ENCODE assay signal across 8 mouse cellular contexts in genomic region chr12:83486671-83487461, GRCm38 (mm10). TPM values are rescaled to one million over a fixed set of nuclear protein-coding genes. Genes with fewer than 3 reads are reported as not detected.
DNase-seq lines count a peak whose midpoint lies in the region; ATAC-seq and TF ChIP-seq lines count a peak whose summit lies in the region.

No protein-coding gene starts in this region.

- H3K4me1 ChIP-seq in embryonic facial prominence, embryonic 11.5 days (ENCODE audit: control insufficient read depth, insufficient read depth, low read length) = no peaks in the 10 kb centered on the region
- no peaks in the 10 kb centered on the region for H3K4me1 ChIP-seq in kidney, adult 2 months (ENCODE audit: control insufficient read depth, insufficient read depth, low read length)
- peaks cover 55% of the 10 kb centered on the region for H3K4me1 ChIP-seq in liver, embryonic 13.5 days (replicated peaks)
- H3K4me1 ChIP-seq in neural tube, embryonic 11.5 days (ENCODE audit: control insufficient read depth, insufficient read depth, low read length) = peaks cover 17% of the 10 kb centered on the region
- peaks cover 21% of the 10 kb centered on the region for H3K4me1 ChIP-seq in testis, adult 2 months (ENCODE audit: control insufficient read depth, insufficient read depth, low read length)

- whole genome bisulfite sequencing in embryonic facial prominence, embryonic 11.5 days = under 1% methylated on average over 70 of the region's 73 CpGs
- WGBS in kidney, adult 2 months = under 1% methylated on average over 72 of the region's 73 CpGs
- under 1% methylated on average over 71 of the region's 73 CpGs for WGBS in liver, embryonic 13.5 days (ENCODE audit: insufficient replicate concordance)
- under 1% methylated on average over 72 of the region's 73 CpGs for WGBS in neural tube, embryonic 11.5 days

- peak overlapping the region; percentile 71 for H3K9ac ChIP-seq in embryonic facial prominence, embryonic 11.5 days (replicated peaks; ENCODE audit: low read length)
- H3K9ac ChIP-seq in liver, embryonic 13.5 days = peak overlapping the region; percentile 87
- H3K9ac ChIP-seq in neural tube, embryonic 11.5 days (ENCODE audit: low read length) = peak overlapping the region; percentile 71

- H3K27me3 ChIP-seq in embryonic facial prominence, embryonic 11.5 days (ENCODE audit: control insufficient read depth, insufficient read depth, low read length) = peaks cover 15% of the 10 kb centered on the region
- no peaks in the 10 kb centered on the region for H3K27me3 ChIP-seq in kidney, adult 2 months (replicated peaks; ENCODE audit: control insufficient read depth, insufficient read depth, low read length)
- H3K27me3 ChIP-seq in liver, embryonic 13.5 days = peaks cover 40% of the 10 kb centered on the region
- 0 out of 2 replicates have a peak, but pooled peaks cover 5% of the 10 kb centered on the region for H3K27me3 ChIP-seq in neural tube, embryonic 11.5 days (ENCODE audit: control insufficient read depth, insufficient read depth, low read length)
- H3K27me3 ChIP-seq in testis, adult 2 months (ENCODE audit: control insufficient read depth, insufficient read depth, low read length) = peaks cover 10% of the 10 kb centered on the region

- peak; percentile 43 to 48 for DNase-seq in B cell, adult 2 months
- peak; percentile 31 for DNase-seq in adrenal gland, adult 8-10 months
- peak; percentile 56 for DNase-seq in embryonic facial prominence, embryonic 11.5 days (ENCODE audit: low spot score)
- DNase-seq in heart, adult 9 months (ENCODE audit: low spot score in 2 of 2) = peak; percentile 43 to 47
- DNase-seq in kidney, adult 2 months = peak; percentile 53
- DNase-seq in liver, embryonic 13.5 days = peak; percentile 50
- peak; percentile 75 for DNase-seq in neural tube, embryonic 11.5 days (ENCODE audit: low spot score)

- H3K27ac ChIP-seq in embryonic facial prominence, embryonic 11.5 days (replicated peaks; ENCODE audit: low read depth, low read length) = peak overlapping the region; percentile 13; the same call in 1 of the 2 replicates
- H3K27ac ChIP-seq in kidney, adult 2 months (ENCODE audit: insufficient read depth, low read depth, low read length) = peak overlapping the region; percentile 19; the same call in 1 of the 2 replicates
- H3K27ac ChIP-seq in liver, embryonic 13.5 days = peak overlapping the region; percentile 90
- peak overlapping the region; percentile 81 for H3K27ac ChIP-seq in neural tube, embryonic 11.5 days (ENCODE audit: low read depth, low read length)
- H3K27ac ChIP-seq in testis, adult 2 months (ENCODE audit: control insufficient read depth, insufficient read depth, low read depth, low read length) = peak overlapping the region; percentile 71

- no peaks in the 10 kb centered on the region for H3K36me3 ChIP-seq in embryonic facial prominence, embryonic 11.5 days (replicated peaks; ENCODE audit: control insufficient read depth, insufficient read depth, low read depth, low read length)
- no peaks in the 10 kb centered on the region for H3K36me3 ChIP-seq in kidney, adult 2 months (ENCODE audit: control insufficient read depth, insufficient read depth, low read length)
- H3K36me3 ChIP-seq in liver, embryonic 13.5 days = no peaks in the 10 kb centered on the region
- no peaks in the 10 kb centered on the region for H3K36me3 ChIP-seq in neural tube, embryonic 11.5 days (ENCODE audit: control insufficient read depth, insufficient read depth, low read length)
- H3K36me3 ChIP-seq in testis, adult 2 months (ENCODE audit: control insufficient read depth, insufficient read depth, low read length) = no peaks in the 10 kb centered on the region

- no peaks in the 10 kb centered on the region; the same call in 1 of the 2 replicates for H3K9me3 ChIP-seq in embryonic facial prominence, embryonic 11.5 days (replicated peaks; ENCODE audit: control insufficient read depth, low read length)
- H3K9me3 ChIP-seq in liver, embryonic 13.5 days (replicated peaks) = peaks cover 3% of the 10 kb centered on the region
- H3K9me3 ChIP-seq in neural tube, embryonic 11.5 days (ENCODE audit: control insufficient read depth, low read length) = no peaks in the 10 kb centered on the region

- H3K4me2 ChIP-seq in embryonic facial prominence, embryonic 11.5 days (ENCODE audit: low read depth, low read length) = peak overlapping the region; percentile 99
- peak overlapping the region; percentile 95 for H3K4me2 ChIP-seq in liver, embryonic 13.5 days
- H3K4me2 ChIP-seq in neural tube, embryonic 11.5 days (ENCODE audit: low read depth) = peak overlapping the region; percentile 98

- peak; percentile 75 for ATAC-seq in embryonic facial prominence, embryonic 11.5 days (replicated peaks; ENCODE audit: insufficient number of reproducible peaks, low FRiP score, low TSS enrichment, low read depth)
- ATAC-seq in liver, embryonic 13.5 days (ENCODE audit: low read depth) = peak; percentile 69
- ATAC-seq in neural tube, embryonic 11.5 days (ENCODE audit: insufficient read depth, low FRiP score, low TSS enrichment) = peak; percentile 70

- TF ChIP-seq CTCF in kidney, adult 2 months (conservative IDR thresholded peaks at IDR 0.05; ENCODE audit: insufficient read depth, insufficient read length, low read depth, low read length) = no peak
- no peak for TF ChIP-seq CTCF in testis, adult 2 months (IDR thresholded peaks at IDR 0.05; ENCODE audit: control insufficient read depth, insufficient read depth, insufficient replicate concordance, low read depth, low read length)

- no peak for TF ChIP-seq POLR2A in kidney, adult 2 months (IDR thresholded peaks at IDR 0.05; ENCODE audit: low read depth, low read length)
- no peak for TF ChIP-seq POLR2A in testis, adult 2 months (IDR thresholded peaks at IDR 0.05; ENCODE audit: control insufficient read depth, low read depth, low read length)

- H3K4me3 ChIP-seq in embryonic facial prominence, embryonic 11.5 days (ENCODE audit: low read depth, low read length) = peak overlapping the region; percentile 62
- H3K4me3 ChIP-seq in kidney, adult 2 months (ENCODE audit: insufficient read depth, low read depth, low read length) = peak overlapping the region; percentile 64
- peak overlapping the region; percentile 89 for H3K4me3 ChIP-seq in liver, embryonic 13.5 days (replicated peaks)
- H3K4me3 ChIP-seq in neural tube, embryonic 11.5 days (ENCODE audit: low read depth, low read length) = peak overlapping the region; percentile 71
- H3K4me3 ChIP-seq in testis, adult 2 months (ENCODE audit: control insufficient read depth, low read depth, low read length) = peak overlapping the region; percentile 82

RNA-seq across cellular contexts. Expression of gene Dpf3, which starts 0.7 kb away (rescaled TPM):
- 10 to 100 TPM in 1 of 4 experiments, 1 to 10 TPM in 3; 6.9 to 14.2 (median 9.4) TPM for total RNA-seq in adrenal gland, adult 8-10 months (2022)
- 2.0 and 6.0 TPM in 2 replicates for polyA plus RNA-seq in embryonic facial prominence, embryonic 11.5 days (2014; fragmentation: Nextera tagmentation; extraction: Ambion mirVana)
- 4.0 TPM in 2 replicates for polyA plus RNA-seq in kidney, adult 2 months (2012; rRNA removed)
- 6.6 and 7.0 TPM in 2 replicates for polyA plus RNA-seq in liver, embryonic 13.5 days (2015; fragmentation: Nextera tagmentation; extraction: Ambion mirVana)
- 10.8 and 11.0 TPM in 2 replicates for polyA plus RNA-seq in neural tube, embryonic 11.5 days (2014; fragmentation: Nextera tagmentation; extraction: Ambion mirVana)
- 23.1 and 26.0 TPM in 2 replicates for polyA plus RNA-seq in testis, adult 2 months (2012; rRNA removed)

RNA-seq across cellular contexts. Expression of gene Dcaf4, which starts 33.4 kb away (rescaled TPM):
- 10 to 100 TPM; 43.6 to 85.3 (median 57.4) TPM for total RNA-seq in adrenal gland, adult 8-10 months (2022)
- polyA plus RNA-seq in embryonic facial prominence, embryonic 11.5 days (2014; fragmentation: Nextera tagmentation; extraction: Ambion mirVana) = 27.2 and 28.8 TPM in 2 replicates
- polyA plus RNA-seq in kidney, adult 2 months (2012; rRNA removed) = 11.2 and 12.5 TPM in 2 replicates
- 14.7 and 16.0 TPM in 2 replicates for polyA plus RNA-seq in liver, embryonic 13.5 days (2015; fragmentation: Nextera tagmentation; extraction: Ambion mirVana)
- 24.0 and 25.3 TPM in 2 replicates for polyA plus RNA-seq in neural tube, embryonic 11.5 days (2014; fragmentation: Nextera tagmentation; extraction: Ambion mirVana)
- 15.1 and 16.9 TPM in 2 replicates for polyA plus RNA-seq in testis, adult 2 months (2012; rRNA removed)

Comparison
In these comparisons a context has a peak if more than half of its experiments do, and no peak if none do; other contexts are left out.
1. Peak in every context shown above with its lines: DNase-seq, ATAC-seq, H3K4me3 ChIP-seq and H3K27ac ChIP-seq.
2. H3K27ac ChIP-seq: peak in every context shown above with its lines; median percentile 90 in liver, embryonic 13.5 days; 81 in neural tube, embryonic 11.5 days; 71 in testis, adult 2 months; 19 in kidney, adult 2 months; 13 in embryonic facial prominence, embryonic 11.5 days.